Mouse (Mus musculus): ENCODE measurements around the gene Mthfsd.
A peak's percentile ranks its signal among the peaks of the same experiment; 100 is the strongest.

DNA sequence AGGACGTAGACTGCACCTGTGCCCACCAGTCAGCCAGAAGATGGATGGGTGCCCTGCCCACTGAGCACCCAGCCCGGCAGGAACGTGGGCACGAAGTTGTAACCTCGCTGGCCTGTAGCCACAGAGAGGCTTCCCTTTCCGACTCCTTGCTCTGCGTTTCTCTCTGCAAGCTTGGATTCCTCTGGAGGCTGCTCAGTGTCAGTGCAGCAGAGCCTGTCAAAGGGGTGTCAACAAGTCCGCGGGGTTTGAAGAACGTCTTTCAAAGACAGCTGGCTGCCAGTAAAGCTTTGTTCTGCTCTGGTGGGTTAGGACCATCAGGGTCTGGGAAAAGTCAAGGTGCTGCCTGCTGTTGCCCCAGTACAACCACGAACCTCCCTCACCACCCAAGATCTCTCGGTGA is 36.7 kb downstream of the Mthfsd start:
- peak in 1 of 3 experiments; percentile 50 for TF ChIP-seq MYOD1 (IDR thresholded peaks at IDR 0.05; ENCODE audit: control insufficient read depth in 1 of 3, insufficient read length in 2 of 3, low read depth in 2 of 3)
- no peak for TF ChIP-seq POLR2A (IDR thresholded peaks at IDR 0.05; ENCODE audit: insufficient read length, low read depth)
- no peak for TF ChIP-seq MAX (IDR thresholded peaks at IDR 0.05; ENCODE audit: low read depth)
